Mouse (Mus musculus): ENCODE results near the gene Trpv4.
A peak's percentile ranks its signal among the peaks of the same experiment; 100 is the strongest.

Gene Trpv4

DNA sequence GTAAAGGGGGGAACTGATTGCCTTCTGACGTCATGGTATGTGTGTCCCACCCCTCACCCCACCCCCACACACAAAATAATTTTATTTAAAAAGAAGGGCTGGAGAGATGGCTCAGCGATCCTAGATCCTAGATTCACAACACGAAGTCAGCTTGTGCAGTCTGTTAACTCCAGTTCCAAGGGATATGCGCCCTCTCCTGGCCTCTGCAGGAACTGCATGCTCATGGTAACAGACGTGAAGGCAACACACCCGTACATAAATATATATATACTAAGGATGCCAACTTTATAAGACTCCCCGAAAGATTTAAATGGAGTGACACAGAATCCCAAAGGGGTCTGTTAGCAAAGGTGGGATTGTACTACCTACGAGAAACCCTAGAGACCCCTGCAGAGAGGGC is 39.4 kb downstream of the Trpv4 start:
- peak; percentile 45 to 70 for DNase-seq (ENCODE audit: low spot score in 2 of 2)

DNA sequence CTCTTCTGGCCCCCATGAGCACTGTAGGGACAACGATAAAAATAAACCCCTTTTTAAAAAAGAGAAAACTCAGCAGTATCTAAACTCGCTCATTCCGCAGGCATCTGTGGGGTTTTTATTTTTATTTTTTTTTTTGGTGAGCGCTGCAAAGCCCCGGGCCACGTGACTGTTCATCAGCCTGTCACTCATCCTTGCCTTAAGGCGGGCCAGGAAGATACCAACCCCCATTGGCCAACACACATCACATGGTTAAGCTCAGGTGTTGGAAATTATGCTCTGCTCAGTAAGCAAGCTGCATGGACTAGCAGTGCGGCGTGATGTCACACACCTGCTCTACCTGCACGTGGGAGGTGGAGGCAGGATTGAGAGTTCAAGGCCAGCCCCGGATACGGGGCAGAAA is 40.4 kb downstream of the Trpv4 start:
- DNase-seq (ENCODE audit: low spot score in 2 of 2) = no peak

DNA sequence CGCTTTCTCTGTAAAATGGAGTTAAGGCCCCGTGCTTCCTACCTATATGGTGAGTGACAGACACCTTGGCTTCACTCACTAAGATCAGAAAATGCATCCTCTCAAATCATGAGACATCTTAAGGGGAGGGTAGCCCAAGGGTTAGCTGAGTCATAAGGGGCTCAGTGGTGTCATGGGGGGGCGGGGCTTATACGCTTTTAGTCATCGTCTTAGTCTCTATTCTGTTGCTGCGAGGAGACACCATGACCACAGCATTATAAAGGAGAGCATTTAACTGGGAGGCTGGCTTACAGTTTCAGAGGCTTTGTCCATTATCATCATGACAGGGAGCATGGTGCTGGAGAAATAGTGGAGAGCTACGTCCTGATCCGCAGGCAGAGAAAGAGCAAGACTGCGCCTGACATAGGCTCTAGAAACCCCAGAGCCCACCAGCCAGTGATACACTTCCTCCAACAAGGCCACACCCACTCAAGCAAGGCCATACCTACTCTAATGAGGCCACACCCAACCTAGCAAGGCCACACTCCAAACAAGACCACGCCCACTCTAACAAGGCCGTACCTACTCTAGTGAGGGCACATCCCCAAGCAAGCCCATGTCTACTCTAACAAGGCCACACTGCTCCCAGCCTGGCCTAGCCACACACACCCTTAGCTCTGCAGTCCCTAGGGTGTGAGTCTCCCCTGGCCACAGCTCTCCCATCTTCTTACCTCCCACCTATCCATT is 41.7 kb downstream of the Trpv4 start:
- DNase-seq (ENCODE audit: low spot score in 2 of 2) = no peak

DNA sequence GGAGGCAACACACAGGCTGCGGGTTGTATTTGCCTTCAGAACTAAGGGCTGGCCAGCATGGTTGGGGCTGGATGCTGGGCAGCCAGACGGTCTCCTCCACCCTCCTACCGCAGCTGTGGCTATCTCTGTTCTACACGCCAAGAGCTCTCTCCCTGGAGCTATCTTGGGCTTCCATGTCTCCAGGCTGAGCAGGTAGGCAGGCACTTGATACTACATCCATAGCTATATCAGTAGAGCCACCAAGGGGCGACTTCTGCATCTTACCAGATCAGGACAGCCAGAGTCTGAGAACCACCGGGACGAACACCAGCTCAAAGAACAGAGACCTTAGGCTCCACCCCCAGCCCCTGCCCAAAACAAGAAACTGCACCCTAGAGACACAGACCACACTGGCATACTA is 43.4 kb downstream of the Trpv4 start:
- DNase-seq (ENCODE audit: low spot score in 2 of 2) = no peak

DNA sequence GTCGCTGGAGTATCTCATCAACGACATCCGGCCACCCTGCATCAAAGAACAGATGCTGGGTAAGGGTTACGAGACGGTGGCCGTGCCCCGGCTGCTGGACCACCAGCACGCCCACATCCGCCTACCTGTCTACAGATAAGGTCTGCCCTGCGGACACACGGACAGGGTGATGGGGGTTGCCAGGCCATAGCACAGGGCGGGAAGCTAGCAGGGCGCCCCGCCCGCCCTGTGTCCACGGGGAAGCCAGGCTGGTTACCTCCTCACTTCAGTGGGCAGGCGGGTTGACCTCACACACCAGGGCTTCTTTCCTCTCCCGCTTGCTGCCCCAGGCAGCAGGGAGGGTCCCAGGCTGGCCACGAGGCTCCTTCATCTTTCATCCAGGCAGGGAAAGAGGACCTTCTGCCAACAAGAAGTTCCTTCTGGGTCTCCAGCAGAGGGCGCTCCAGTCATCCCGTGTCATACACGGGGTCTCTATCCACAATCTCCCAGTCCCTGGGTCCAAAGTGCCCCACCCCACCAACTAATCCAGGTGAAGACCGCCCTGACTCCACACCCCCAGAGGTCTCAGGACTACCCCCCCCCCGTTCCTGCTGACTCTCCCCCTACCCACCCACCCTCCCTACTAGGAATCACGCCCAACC is 46.1 kb downstream of the Trpv4 start:
- no peak for DNase-seq (ENCODE audit: low spot score in 2 of 2)

DNA sequence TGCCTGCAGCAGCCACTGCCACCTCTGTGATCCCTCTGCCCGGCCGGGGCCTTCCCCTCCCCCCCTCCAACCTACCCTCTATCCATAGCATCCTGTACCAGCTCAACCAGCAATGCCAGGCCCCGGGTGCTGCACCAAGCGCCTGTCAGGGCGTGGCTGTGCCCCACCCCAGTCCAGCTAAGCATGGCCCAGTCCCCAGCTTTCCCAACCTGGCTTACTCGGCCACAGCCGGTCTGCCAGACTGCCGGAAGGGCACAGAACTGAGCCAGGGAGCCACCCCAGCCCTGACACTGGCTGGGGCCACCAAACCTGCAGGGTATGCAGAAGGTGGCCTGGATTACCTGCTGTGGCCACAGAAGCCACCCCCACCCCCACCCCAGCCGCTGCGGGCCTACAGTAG is 47.0 kb downstream of the Trpv4 start:
- DNase-seq (ENCODE audit: low spot score in 2 of 2) = no peak

DNA sequence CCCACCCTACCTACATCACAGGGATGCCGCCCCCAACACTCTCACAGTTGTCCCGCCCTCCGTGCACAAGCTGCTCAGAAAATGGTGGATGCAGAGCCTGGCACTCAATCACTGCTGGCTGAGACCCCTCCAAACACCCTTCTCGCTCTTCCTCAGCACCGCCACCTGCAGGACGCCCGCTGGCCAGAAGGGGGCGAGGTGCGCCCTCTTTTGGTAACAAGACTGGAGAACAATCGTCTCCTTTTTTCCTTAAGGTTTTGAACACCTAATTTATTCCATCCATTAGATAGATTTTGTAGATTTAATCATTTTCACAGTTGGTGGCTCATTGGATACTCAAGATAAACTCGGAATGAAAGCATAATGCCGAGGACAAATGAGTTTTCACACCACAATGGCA is 49.7 kb downstream of the Trpv4 start:
- peak; percentile 52 to 79 for DNase-seq (ENCODE audit: low spot score in 2 of 2)

DNA sequence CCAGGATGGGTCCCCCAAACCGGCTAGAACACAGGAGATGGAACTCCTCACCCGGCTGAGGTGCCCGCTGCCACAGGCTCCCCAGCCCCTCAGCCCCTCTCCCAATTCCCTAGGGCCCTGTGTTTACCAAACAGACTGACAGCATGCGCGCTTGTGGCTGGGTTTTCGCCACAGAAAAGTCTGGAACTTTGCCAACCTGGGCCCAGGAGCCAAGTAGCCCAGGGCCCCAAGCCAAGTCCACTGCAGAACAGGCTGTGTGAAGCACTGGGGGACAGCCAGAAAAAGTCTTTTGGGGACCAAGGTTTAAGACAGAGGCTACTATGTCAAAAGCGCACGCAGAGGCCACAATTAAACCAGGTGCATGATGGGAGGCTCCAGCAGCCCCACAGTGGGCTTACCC is 50.6 kb downstream of the Trpv4 start:
- peak; percentile 51 to 56 for DNase-seq (ENCODE audit: low spot score in 2 of 2)

DNA sequence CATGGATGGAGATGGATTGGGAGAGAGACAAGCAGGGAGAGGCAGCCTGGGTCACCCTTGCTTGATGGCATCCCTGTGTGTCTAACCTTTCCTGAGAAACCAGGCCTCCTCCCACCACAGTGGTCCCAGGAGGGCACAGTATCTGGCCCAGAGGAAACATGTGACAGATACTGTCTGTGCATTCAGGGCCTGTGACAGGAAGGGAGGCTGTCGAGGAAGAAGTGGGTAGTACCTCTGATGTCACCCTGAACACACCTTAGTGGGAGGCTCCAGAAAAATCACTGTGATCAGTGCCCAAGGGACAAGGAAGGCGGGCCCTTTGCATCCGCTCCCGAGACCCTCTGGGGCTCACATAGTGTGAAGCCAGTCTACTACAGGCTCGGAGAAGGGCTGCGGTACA is 52.2 kb downstream of the Trpv4 start:
- no peak for DNase-seq (ENCODE audit: low spot score in 2 of 2)

DNA sequence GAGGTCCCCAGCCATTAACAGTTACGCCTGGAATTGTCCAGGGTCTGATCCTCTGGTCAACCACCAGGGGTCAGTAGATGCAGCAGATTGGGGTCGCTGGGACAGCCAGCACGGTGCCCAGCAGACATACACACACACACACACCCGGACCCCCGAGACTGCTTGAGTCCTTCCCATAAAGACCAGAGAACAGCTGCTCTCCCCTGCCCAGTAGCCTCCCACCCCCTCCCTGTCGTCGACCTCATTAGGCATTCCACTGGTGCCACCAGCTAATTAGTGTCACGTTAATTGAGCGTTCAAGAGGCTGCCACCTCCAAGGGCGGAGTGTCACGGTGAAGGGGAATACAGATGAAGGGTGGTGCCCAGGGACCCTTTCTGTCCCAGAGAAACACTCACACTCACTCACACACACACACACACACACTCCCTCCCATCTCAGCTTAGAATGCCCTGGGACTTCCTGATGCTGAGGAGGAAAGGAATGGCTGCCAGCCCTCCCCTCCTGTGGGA is 53.4 kb downstream of the Trpv4 start:
- DNase-seq (ENCODE audit: low spot score in 2 of 2) = no peak

DNA sequence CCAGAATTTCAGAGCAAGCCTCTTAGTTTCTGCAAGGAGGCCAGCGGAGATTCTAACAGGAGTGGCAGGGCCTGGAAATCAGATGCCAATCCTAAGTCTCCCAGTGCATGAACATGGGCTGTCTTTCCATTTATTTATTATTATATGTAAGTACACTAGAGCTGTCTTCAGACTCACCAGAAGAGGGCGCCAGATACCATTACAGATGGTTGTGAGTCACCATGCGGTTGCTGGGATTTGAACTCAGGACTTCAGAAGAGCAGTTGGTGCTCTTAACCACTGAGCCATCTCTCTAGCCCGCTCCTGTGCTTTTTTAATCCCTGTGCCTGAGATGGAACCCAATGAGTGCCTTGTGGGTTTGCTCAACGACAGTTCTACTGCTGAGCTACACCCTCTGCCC is 54.2 kb downstream of the Trpv4 start:
- DNase-seq (ENCODE audit: low spot score in 2 of 2) = no peak

DNA sequence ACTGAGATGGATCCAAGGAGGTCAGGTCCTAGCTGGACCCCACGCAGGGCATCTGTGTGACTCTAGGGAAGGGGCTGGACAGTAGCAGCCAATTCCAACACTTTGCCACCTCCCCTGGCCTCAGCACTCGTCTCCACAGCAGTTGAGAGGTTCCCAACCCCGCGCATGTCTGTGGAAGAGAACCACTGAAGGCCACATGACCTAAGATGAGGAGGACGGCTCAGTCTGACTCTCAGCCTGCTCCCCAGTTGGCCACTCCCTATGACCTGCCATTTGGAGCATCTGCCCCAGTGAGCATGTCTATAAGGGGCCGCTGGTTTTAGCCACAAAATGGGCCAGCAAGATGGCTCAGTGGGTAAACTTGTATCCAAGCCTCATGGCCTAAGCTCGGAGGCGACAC is 56.2 kb downstream of the Trpv4 start:
- DNase-seq (ENCODE audit: low spot score in 2 of 2) = no peak

DNA sequence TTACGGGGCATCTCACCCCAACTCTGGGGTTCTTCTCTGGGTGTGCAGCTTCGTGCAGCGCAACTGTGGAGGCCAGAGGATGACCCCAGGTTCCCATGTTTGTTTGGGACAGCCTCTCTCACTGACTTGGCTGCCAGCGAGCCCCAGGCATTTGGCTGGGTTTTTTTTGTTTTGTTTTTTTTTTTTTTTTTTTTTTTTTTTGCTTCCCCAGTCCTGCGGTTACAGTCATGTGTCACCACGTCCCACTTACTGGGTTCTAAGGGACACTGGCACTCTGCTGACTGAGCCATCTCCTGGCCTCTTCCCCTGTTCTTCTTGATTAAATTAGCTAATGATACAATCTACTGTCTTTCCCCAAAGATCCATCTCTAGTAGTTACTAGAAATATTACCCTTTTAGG is 60.6 kb downstream of the Trpv4 start:
- DNase-seq (ENCODE audit: low spot score in 2 of 2) = no peak

DNA sequence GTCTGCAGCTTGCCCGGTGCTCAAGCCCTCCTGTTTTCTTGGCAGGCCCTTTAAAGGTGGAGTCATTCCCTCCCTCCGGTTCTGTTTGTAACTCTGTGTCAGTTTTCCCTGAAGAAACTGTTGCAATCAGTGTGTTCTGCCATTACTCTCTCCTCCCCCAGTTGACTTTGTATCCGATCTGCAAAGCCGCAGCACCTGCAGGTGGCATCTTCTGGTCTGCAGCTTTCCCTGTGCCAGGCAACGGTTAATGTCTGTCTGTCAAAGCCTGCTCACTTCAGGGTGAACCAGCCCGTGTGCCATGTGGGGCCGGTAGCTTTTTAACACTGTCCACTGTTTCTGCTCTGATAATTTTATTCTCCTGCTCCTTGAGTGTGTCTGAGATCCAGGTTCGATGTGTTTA is 61.0 kb downstream of the Trpv4 start:
- DNase-seq (ENCODE audit: low spot score in 2 of 2) = no peak

DNA sequence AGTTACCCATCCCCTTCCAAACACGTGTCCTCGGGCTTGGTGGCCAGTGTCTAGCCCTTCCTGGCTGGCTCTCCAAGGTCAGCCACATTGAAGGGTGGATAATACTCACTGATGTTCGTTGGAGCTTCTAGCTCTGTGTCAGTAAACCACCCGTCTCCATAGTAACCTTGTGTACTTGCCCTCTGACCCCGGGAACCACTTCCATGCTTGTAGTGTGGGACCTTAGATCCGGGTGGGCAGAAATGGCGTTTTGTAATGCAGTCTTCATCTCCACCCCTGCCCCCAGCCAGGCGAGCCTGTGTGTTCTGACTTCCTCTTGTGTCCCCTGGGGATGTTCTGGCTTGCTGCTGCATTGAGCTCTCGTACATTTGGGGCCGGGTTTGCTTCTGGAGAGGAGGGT is 61.6 kb downstream of the Trpv4 start:
- DNase-seq (ENCODE audit: low spot score in 2 of 2) = no peak

DNA sequence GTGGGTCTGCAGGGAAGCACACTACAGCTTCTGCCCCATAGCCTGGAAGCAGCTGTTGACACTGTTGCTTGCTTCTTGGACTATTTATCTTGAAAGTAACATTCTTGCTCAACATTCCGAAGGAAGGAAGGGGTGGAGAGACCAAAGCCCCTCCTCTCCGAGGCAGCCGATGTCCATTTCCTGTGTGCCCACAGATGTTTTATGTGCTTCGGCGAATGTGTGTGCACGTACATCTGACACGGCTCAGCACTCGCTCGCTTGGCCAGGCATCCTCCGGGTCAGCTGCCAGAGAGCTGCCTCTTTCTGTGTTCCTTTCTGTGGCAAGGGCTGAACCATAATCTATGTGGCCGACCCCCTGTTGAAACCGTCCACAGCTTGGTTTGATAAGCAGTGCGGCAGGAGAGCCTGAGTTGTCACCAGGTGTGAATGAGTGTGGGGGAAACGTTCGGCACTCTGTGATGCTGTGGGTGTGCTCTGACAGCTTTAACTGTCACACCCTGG is 63.4 kb downstream of the Trpv4 start:
- no peak for DNase-seq (ENCODE audit: low spot score in 2 of 2)

DNA sequence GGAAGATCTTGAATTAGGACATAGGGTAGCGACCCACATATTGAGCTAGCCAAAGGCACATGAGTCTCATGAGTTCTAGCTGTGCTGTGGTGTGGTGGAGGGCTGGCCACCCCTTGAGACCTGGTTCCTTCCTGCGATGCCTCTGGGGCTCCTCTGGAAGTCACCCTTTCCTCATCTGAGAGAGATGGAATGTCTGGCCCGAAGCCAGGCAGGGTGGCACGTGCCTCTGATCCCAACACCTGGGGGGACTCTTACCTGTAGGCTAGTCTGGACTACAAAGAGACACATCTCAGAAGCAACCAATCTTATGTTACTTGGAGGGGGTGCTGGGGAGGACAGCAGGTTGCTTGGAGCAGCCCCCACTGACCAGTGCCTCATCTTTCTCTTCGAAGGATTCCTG is 64.3 kb downstream of the Trpv4 start:
- DNase-seq (ENCODE audit: low spot score in 2 of 2) = no peak

DNA sequence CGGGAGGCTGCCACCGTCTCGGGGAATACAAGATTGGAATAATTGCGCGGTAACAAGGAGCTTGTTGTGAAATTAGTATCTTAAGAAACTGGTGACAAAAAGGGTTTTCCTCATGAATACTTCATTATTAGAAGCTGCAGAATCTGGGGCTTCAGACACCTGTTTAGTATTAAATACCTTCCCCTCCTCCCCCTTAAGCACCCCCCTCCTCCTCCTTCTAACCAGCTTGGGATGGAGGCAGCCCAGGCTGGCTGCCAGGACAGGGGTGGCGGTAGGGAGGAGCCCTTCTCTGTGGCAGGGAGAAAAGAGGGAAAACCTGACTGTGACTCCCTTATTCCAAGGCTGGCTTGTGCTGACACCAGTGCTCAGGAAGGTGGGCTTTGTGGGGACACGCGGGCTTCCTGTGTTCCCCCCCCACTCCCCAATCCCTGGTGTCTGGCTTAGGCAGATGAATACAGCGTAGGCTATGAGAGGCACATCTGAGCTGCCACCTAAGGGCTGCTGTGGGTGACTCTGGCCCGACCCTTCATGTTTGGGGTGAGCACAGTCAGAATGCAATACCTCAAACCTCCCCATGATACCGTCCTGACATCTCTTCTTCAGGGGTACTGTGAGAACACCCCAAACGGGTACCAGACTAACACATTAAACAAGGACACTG is 64.9 kb downstream of the Trpv4 start:
- DNase-seq (ENCODE audit: low spot score in 2 of 2) = no peak

DNA sequence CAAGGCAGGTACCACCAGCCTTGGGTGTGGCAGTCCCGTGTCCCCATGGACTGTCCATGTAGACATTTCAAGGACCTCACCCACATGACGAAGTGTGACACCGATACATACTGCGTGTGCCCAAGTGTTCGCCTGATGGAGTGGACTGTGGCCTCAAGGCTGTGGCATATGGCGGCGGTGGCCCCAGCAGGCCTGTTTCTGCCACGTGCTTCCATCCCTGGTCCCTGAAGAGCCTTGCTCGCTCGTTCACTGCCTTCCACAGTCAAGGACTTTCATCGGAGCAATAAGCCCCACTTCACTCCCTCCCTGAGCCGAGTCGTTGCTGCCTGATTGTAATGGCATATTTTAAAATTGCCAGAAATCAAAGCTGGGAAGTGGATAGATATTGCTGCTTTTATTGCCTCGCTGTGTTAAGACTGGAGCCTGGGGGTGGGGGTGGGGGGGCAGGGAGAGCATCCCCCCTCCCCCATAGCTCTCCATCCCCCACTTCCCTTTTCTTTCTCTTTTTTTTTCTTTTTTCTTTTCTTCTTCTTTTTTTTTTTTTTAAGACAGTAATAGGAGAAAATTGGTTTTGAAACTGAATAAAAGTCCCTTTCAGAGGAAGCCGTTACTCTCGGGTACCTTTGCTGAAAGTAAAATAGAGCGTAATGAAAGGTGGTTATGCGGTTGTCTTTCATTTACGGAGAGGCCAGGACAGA is 65.6 kb downstream of the Trpv4 start:
- no peak for DNase-seq (ENCODE audit: low spot score in 2 of 2)

DNA sequence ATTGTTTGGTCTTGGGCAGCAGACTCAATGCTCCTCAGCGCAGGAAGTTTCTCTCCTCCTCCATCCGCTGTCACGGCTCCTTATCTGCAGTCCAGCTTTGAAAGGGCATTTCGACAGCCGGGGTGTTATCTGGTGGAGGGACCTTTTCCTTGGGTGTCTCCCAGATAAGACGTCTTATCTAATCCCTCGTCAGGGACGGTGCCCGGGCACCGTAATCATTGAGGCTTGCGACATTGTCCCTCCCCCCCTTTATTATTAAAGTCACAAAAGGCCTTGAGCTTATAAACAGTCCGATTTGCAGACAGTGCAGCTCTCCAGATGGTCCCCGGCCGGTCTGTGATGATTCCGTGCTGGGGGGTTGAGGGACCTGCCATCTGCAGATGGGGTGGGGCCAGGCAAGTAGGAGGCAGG is 67.1 kb downstream of the Trpv4 start:
- no peak for DNase-seq (ENCODE audit: low spot score in 2 of 2)

DNA sequence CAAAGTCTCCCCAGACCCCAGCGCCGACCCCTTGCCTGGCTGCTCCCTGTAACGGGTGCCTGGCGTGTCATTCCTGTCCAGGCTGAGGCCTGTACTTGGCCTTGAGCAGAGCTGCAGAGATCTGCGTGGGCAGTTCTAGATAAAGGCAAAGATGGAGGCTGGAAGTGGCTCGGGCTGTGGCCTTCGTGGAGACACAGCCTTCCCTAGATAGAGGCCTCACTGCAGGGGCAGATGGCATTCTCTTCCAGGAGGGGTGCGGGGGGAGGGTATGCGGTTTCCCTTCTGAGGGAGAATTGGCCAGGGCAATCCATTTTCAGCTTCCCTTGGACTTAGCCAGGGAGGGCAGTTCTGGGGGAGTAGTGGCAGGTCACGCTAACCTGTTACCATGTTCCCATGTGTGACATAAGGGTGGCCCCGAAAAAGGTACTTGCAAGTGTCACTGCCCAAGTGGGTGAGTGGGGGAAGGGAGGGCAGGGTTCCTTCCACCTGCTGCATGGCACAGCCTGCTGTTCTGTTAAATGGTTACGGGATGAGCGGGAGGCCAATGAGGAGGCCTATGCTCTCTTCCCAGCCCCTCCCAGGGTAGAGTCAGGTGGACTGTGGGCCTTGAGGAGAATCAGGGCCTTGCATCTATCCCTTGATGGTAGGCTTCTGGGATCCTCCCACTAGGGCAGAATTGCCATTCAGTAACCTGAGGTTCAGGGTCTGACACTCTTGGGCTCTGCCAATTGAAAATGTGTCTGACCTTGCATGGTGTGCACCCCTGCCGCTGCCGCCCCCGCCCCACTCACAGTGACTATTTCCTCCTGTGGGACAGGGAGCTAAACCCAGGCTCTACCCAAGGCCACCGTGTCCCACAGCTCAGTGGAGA is 67.9 kb downstream of the Trpv4 start:
- no peak for DNase-seq (ENCODE audit: low spot score in 2 of 2)

All from frontal cortex, postnatal 14 days (tissue).